Mouse (Mus musculus) MEL (cell line): ENCODE measurements around the gene Gcdh. TPM values are rescaled to one million over a fixed set of nuclear protein-coding genes. Genes with fewer than 3 reads are reported as not detected.

Experiments
- DNase-seq: peaks from one replicate; pipeline ENCODE4 v3.0.0; 2011; ENCODE audit warnings: low read depth, low spot score
- H3K27ac ChIP-seq: 2 replicates; pipeline ENCODE4 v1.5.1; 2012; ENCODE audit warnings: low read depth, mild to moderate bottlenecking, control low read depth, low read length, moderate library complexity; ENCODE audit not compliant: control insufficient read depth
- H3K27me3 ChIP-seq, 2 experiments: fragments of 150-350 bp in 1 of 2; sonication (generic) in 1 of 2; 2 replicates each; pipeline ENCODE4 v1.6.1; 2012; ENCODE audit warnings: low read length in 2 of 2, mild to moderate bottlenecking in 2 of 2, improper control_type of control experiment in 1 of 2, moderate library complexity in 1 of 2; ENCODE audit not compliant: insufficient read depth in 2 of 2, control insufficient read depth in 1 of 2
- H3K36me3 ChIP-seq, 2 experiments: 2 replicates each; pipeline ENCODE4 v1.6.1; 2012 to 2014; ENCODE audit warnings: low read length in 2 of 2, improper control_type of control experiment in 1 of 2, inconsistent platforms in 1 of 2, mild to moderate bottlenecking in 1 of 2; ENCODE audit not compliant: insufficient read depth in 2 of 2, control insufficient read depth in 1 of 2
- H3K4me1 ChIP-seq, 2 experiments: fragments of 150-350 bp in 1 of 2; sonication (generic) in 1 of 2; 2 replicates each; pipeline ENCODE4 v1.6.1; 2012; ENCODE audit warnings: low read length in 2 of 2, improper control_type of control experiment in 1 of 2, mild to moderate bottlenecking in 1 of 2; ENCODE audit not compliant: insufficient read depth in 2 of 2, control insufficient read depth in 1 of 2
- H3K4me3 ChIP-seq, 2 experiments: fragments of 150-350 bp in 1 of 2; sonication (generic) in 1 of 2; 2 replicates each; pipeline ENCODE4 v1.5.1; 2012; ENCODE audit warnings: low read depth in 2 of 2, low read length in 2 of 2, mild to moderate bottlenecking in 2 of 2, moderate library complexity in 2 of 2, control low read depth in 1 of 2, improper control_type of control experiment in 1 of 2; ENCODE audit not compliant: control insufficient read depth in 1 of 2, insufficient read depth in 1 of 2
- H3K79me2 ChIP-seq: 2 replicates; pipeline ENCODE4 v1.6.1; 2012; ENCODE audit warnings: mild to moderate bottlenecking, low read length, moderate library complexity; ENCODE audit not compliant: control insufficient read depth, poor library complexity, insufficient read depth
- H3K9ac ChIP-seq: 2 replicates; pipeline ENCODE4 v1.6.1; 2012; ENCODE audit warnings: low read depth, mild to moderate bottlenecking, control low read depth, low read length, moderate library complexity; ENCODE audit not compliant: control insufficient read depth, poor library complexity, severe bottlenecking
- H3K9me3 ChIP-seq: fragments of 150-350 bp; sonication (generic); replicated peaks from 2 replicates; pipeline ENCODE4 v1.6.1; 2012; ENCODE audit warnings: mild to moderate bottlenecking, low read length, improper control_type of control experiment, moderate library complexity; ENCODE audit not compliant: insufficient read depth
- CHD1 ChIP-seq: IDR thresholded peaks from 2 replicates; pipeline ENCODE4 v1.6.1; 2012; ENCODE audit warnings: low read depth, mild to moderate bottlenecking, inconsistent platforms, low read length, improper control_type of control experiment
- E2F4 ChIP-seq: IDR thresholded peaks from 2 replicates; pipeline ENCODE4 v1.6.1; 2011; ENCODE audit warnings: low read depth, low read length, improper control_type of control experiment, borderline replicate concordance
- EP300 ChIP-seq, 2 experiments: IDR thresholded peaks; 2 replicates each; pipeline ENCODE4 v1.6.1; 2011; ENCODE audit warnings: improper control_type of control experiment in 2 of 2, low read length in 2 of 2, low read depth in 1 of 2, mild to moderate bottlenecking in 1 of 2
- ETS1 ChIP-seq: IDR thresholded peaks from 2 replicates; pipeline ENCODE4 v1.6.1; 2012; ENCODE audit warnings: low read depth, mild to moderate bottlenecking, inconsistent platforms, low read length, improper control_type of control experiment, moderate library complexity
- GATA1 ChIP-seq: IDR thresholded peaks from 2 replicates; pipeline ENCODE4 v1.6.1; 2011; ENCODE audit warnings: low read depth, low read length, improper control_type of control experiment
- HCFC1 ChIP-seq: IDR thresholded peaks from 2 replicates; pipeline ENCODE4 v1.6.1; 2012; ENCODE audit warnings: low read depth, mild to moderate bottlenecking, inconsistent platforms, low read length, improper control_type of control experiment, moderate library complexity
- JUND ChIP-seq: IDR thresholded peaks from 2 replicates; pipeline ENCODE4 v1.6.1; 2011; ENCODE audit warnings: low read depth, mild to moderate bottlenecking, improper control_type of control experiment, low read length
- MXI1 ChIP-seq: IDR thresholded peaks from 2 replicates; pipeline ENCODE4 v1.6.1; 2011; ENCODE audit warnings: mild to moderate bottlenecking, low read depth, low read length, improper control_type of control experiment
- NELFE ChIP-seq: IDR thresholded peaks from 2 replicates; pipeline ENCODE4 v1.6.1; 2011; ENCODE audit warnings: low read depth, low read length, improper control_type of control experiment
- SIN3A ChIP-seq: IDR thresholded peaks from 2 replicates; pipeline ENCODE4 v1.6.1; 2012; ENCODE audit warnings: low read length, improper control_type of control experiment, inconsistent platforms
- TAL1 ChIP-seq: IDR thresholded peaks from 2 replicates; pipeline ENCODE4 v1.6.1; 2012; ENCODE audit warnings: mild to moderate bottlenecking, inconsistent platforms, low read length, moderate library complexity, mixed read lengths
- TBP ChIP-seq: IDR thresholded peaks from 2 replicates; pipeline ENCODE4 v1.8.0; 2011; ENCODE audit warnings: low read depth, low read length, improper control_type of control experiment
- TCF12 ChIP-seq: IDR thresholded peaks from 2 replicates; pipeline ENCODE4 v1.6.1; 2014; ENCODE audit warnings: low read depth, mild to moderate bottlenecking, inconsistent platforms, low read length, improper control_type of control experiment, moderate library complexity
- ZMIZ1 ChIP-seq: IDR thresholded peaks from 2 replicates; pipeline ENCODE4 v1.6.1; 2012; ENCODE audit warnings: low read depth, mild to moderate bottlenecking, inconsistent platforms, low read length, improper control_type of control experiment, moderate library complexity
- polyA plus RNA-seq, 2 experiments: library from polyadenylated mRNA; stranded (reverse) in 1 of 2; unstranded in 1 of 2; fragments of >175 nt in 1 of 2; fragments of >200 nt in 1 of 2; gene quantifications; 2 replicates each; pipeline versions ENCODE4 v1.2.1 to v1.2.4; 2012; ENCODE audit warnings: low replicate concordance in 2 of 2, low read depth in 1 of 2; ENCODE audit not compliant: insufficient read length in 2 of 2, insufficient read depth in 1 of 2, missing spikeins in 1 of 2
- total RNA-seq: library from RNA; depleted of rRNA; stranded (reverse); fragments of 300-350 nt; gene quantifications from 2 replicates; pipeline ENCODE4 v1.2.3, GENCODE M21; 2012

The Gcdh gene
- total and polyA plus RNA-seq, 3 experiments: 10.7 to 17.3 TPM; not detected in 1

DNA sequence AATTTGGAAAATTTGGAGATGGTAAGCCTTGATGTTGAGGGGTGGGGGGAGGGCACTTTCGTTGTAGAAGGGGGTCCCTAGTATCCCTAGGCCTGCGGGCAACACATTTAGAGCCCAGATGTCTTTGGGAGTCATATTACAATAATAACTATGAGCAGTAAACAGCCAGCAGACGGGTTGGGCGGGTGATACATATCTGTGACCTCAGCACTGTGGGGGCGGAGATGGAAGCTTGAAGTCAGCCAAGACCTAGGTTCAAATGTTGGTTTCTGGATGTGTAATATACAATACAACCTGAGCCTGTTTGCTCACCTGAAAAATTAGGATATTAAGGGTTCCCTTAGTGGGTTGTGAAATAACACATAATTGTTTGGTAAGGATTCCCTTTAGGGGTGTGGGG is 16.2 kb upstream of the Gcdh start:
- peak; percentile 88 for DNase-seq
- peaks cover 28% of the 10 kb centered on the region for H3K79me2 ChIP-seq
- peak overlapping the region; percentile 96 for H3K9ac ChIP-seq
- no peaks in the 10 kb centered on the region for H3K27me3 ChIP-seq
- H3K4me1 ChIP-seq: peaks cover 2 to 44% of the 10 kb centered on the region in 2 experiments; a peak in 3 of 4 replicates
- peaks cover 4 to 31% of the 10 kb centered on the region in 2 experiments; a peak in 3 of 4 replicates for H3K36me3 ChIP-seq
- H3K4me3 ChIP-seq: peak overlapping the region; percentile 74 to 94
- H3K27ac ChIP-seq: peak overlapping the region; percentile 95
- peak; percentile 41 for TF ChIP-seq MXI1
- peak in 1 of 2 experiments; percentile 45; a peak in 2 of 4 replicates for TF ChIP-seq EP300 (IDR thresholded peaks at IDR 0.05; ENCODE audit: low read depth in 1 of 2, low read length in 2 of 2)
- peak; percentile 43; the same call in 1 of the 2 replicates for TF ChIP-seq TCF12
- TF ChIP-seq JUND: no peak
- TF ChIP-seq HCFC1: no peak
- peak; percentile 60 for TF ChIP-seq ETS1
- TF ChIP-seq GATA1: peak; percentile 48; the same call in 1 of the 2 replicates
- TF ChIP-seq TAL1: 0 out of 2 replicates have a peak, but pooled peaks have one; percentile 11
- peak; percentile 60 for TF ChIP-seq TBP
- peak; percentile 72 for TF ChIP-seq SIN3A
- no peak for TF ChIP-seq E2F4
- TF ChIP-seq ZMIZ1: 0 out of 2 replicates have a peak, but pooled peaks have one; percentile 20
- TF ChIP-seq NELFE: peak; percentile 24; the same call in 1 of the 2 replicates
- no peaks in the 10 kb centered on the region for H3K9me3 ChIP-seq

DNA sequence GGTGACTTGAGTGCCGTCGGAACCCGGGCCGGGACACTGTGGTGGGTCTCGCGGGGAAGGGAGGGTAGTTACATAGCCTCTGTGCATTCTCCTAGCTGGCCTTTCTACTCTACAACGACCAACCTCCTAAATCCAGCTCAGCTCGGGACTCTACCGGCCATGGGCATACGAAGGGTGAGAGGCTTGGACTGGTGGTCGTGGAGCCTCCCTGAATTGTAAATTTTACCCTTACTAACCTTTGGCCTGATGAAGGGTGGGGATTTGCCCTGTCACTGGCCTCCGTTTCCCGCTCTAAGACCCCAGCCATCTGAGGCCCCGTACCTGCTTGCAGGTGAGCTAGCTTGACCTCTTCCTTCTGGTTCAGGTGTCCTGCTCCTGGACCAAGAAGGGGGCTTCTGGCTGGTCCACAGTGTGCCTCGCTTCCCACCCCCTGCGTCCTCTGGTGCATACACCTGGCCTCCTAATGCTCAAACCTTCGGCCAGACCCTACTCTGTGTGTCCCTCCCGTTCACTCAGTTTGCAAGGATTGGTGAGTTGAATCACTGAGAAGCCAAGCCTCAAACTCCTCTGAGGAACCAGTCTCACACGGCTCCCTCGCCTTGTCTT is 15.5 kb upstream of the Gcdh start:
- TF ChIP-seq CHD1 (peak; percentile 90; the same call in 1 of the 2 replicates), ZMIZ1 (no peak)
- TF ChIP-seq, all 39 proteins: peak for 1

More for the DNA sequence above, 15.5 kb upstream of the Gcdh start:
- Histone ChIP-seq H3K9me3 (no peaks in the 10 kb centered on the region), H3K36me3 (peaks cover 8 to 27% of the 10 kb centered on the region in 2 experiments; a peak in 3 of 4 replicates), H3K4me3 (peak overlapping the region; percentile 74 to 94), H3K4me1 (peaks cover 2 to 42% of the 10 kb centered on the region in 2 experiments; a peak in 3 of 4 replicates), H3K27ac (peak overlapping the region; percentile 95), H3K79me2 (peaks cover 29% of the 10 kb centered on the region), H3K9ac (peak overlapping the region; percentile 96), H3K27me3 (no peaks in the 10 kb centered on the region)
- no peak for DNase-seq
